Mouse (Mus musculus): ENCODE data around the gene 2900026A02Rik. TPM values are rescaled to one million over a fixed set of nuclear protein-coding genes. Genes with fewer than 3 reads are reported as not detected.

Gene 2900026A02Rik
- polyA plus RNA-seq, 2 experiments = 7.1 to 13.6 TPM

DNA sequence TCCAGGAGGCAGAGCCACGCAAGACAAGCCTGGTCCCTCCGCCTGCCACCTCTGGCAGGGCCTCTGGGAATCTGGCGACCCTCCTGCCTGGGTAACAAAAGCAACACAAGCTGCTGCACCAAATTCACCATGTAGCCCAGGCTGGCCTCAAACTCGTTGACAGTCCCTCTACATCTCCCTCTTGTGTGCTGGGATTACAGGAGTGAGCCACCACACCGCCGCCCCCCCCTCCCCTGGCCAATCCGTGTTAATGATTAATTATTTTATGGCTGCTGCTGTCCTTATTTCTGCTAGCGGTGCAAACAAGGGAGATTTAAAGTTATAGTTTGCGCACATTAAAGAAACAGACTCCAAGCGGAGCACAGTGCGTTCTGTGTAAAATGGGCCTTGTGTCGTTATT lies 4.0 kb downstream of the 2900026A02Rik start:
- Histone ChIP-seq H3K9ac (ENCODE audit: low read depth, low read length, severe bottlenecking) (no peak overlapping the region), H3K4me2 (replicated peaks; ENCODE audit: low read depth, low read length, severe bottlenecking) (no peak overlapping the region), H3K9me3 (ENCODE audit: control insufficient read depth, low read length) (no peaks in the 10 kb centered on the region), H3K36me3 (ENCODE audit: control insufficient read depth, insufficient read depth, low read length) (no peaks in the 10 kb centered on the region), H3K4me1 (ENCODE audit: control insufficient read depth, insufficient read depth, low read length) (peaks cover 3% of the 10 kb centered on the region; the same call in 1 of the 2 replicates), H3K27me3 (ENCODE audit: control insufficient read depth, insufficient read depth, low read length) (peaks cover 11% of the 10 kb centered on the region; the same call in 1 of the 2 replicates), H3K4me3 (replicated peaks; ENCODE audit: low read length) (no peak overlapping the region), H3K27ac (replicated peaks; ENCODE audit: low read depth, low read length) (no peak overlapping the region)
- no peak for ATAC-seq (ENCODE audit: low FRiP score, low read depth)
- no peak for TF ChIP-seq POLR2A (IDR thresholded peaks at IDR 0.05; ENCODE audit: borderline replicate concordance, extremely low read depth, insufficient read depth, insufficient read length)
- 74% methylated on average over 12 of the region's 12 CpGs for WGBS
- no peak for DNase-seq (ENCODE audit: low spot score)

GRCm38 (mm10) chr5:113216328-113216960 lies 4.6 kb downstream of the 2900026A02Rik start:
- 72% methylated on average over 14 of the region's 14 CpGs for WGBS
- no peak overlapping the region for H3K9ac ChIP-seq (ENCODE audit: low read depth, low read length, severe bottlenecking)

DNA sequence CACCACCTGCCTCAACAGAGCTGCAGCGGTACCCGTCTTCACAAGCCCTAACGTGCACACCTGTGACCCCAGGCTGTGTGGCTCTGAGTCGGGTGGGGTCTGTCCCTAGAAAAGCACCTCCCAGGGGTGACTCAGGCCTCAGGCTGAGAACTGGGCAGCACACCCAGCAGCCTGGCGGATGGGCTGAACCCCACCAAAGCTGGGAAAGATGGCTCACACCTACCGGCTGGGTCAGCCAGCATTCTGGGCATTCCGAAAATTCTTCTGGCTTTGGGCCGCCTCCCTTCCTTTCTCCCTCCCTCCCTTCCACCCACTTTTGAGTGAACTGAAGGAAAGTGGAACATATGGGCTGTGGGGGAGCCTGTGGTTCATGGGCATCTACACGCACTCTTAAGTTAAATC lies 5.4 kb downstream of the 2900026A02Rik start:
- no peak overlapping the region for H3K27ac ChIP-seq (replicated peaks; ENCODE audit: low read depth, low read length)
- H3K4me1 ChIP-seq (ENCODE audit: control insufficient read depth, insufficient read depth, low read length) = peaks cover 3% of the 10 kb centered on the region; the same call in 1 of the 2 replicates
- H3K9ac ChIP-seq (ENCODE audit: low read depth, low read length, severe bottlenecking) = no peak overlapping the region
- no peak overlapping the region for H3K4me3 ChIP-seq (replicated peaks; ENCODE audit: low read length)
- ATAC-seq (ENCODE audit: low FRiP score, low read depth) (no peak), DNase-seq (ENCODE audit: low spot score) (no peak)
- no peak for TF ChIP-seq POLR2A (IDR thresholded peaks at IDR 0.05; ENCODE audit: borderline replicate concordance, extremely low read depth, insufficient read depth, insufficient read length)
- peaks cover 8% of the 10 kb centered on the region; the same call in 1 of the 2 replicates for H3K27me3 ChIP-seq (ENCODE audit: control insufficient read depth, insufficient read depth, low read length)
- H3K36me3 ChIP-seq (ENCODE audit: control insufficient read depth, insufficient read depth, low read length) = no peaks in the 10 kb centered on the region
- H3K9me3 ChIP-seq (ENCODE audit: control insufficient read depth, low read length) = no peaks in the 10 kb centered on the region
- 67% methylated on average over 9 of the region's 9 CpGs for WGBS
- no peak overlapping the region for H3K4me2 ChIP-seq (replicated peaks; ENCODE audit: low read depth, low read length, severe bottlenecking)

More at GRCm38 (mm10) chr5:113216328-113216960, 4.6 kb downstream of the 2900026A02Rik start:
- TF ChIP-seq POLR2A (IDR thresholded peaks at IDR 0.05; ENCODE audit: borderline replicate concordance, extremely low read depth, insufficient read depth, insufficient read length) = no peak
- Histone ChIP-seq H3K4me3 (replicated peaks; ENCODE audit: low read length) (no peak overlapping the region), H3K4me1 (ENCODE audit: control insufficient read depth, insufficient read depth, low read length) (peaks cover 3% of the 10 kb centered on the region; the same call in 1 of the 2 replicates), H3K27me3 (ENCODE audit: control insufficient read depth, insufficient read depth, low read length) (peaks cover 11% of the 10 kb centered on the region; the same call in 1 of the 2 replicates), H3K27ac (replicated peaks; ENCODE audit: low read depth, low read length) (no peak overlapping the region), H3K9me3 (ENCODE audit: control insufficient read depth, low read length) (no peaks in the 10 kb centered on the region), H3K36me3 (ENCODE audit: control insufficient read depth, insufficient read depth, low read length) (no peaks in the 10 kb centered on the region), H3K4me2 (replicated peaks; ENCODE audit: low read depth, low read length, severe bottlenecking) (no peak overlapping the region)
- DNase-seq (ENCODE audit: low spot score) (no peak), ATAC-seq (ENCODE audit: low FRiP score, low read depth) (no peak)

DNA sequence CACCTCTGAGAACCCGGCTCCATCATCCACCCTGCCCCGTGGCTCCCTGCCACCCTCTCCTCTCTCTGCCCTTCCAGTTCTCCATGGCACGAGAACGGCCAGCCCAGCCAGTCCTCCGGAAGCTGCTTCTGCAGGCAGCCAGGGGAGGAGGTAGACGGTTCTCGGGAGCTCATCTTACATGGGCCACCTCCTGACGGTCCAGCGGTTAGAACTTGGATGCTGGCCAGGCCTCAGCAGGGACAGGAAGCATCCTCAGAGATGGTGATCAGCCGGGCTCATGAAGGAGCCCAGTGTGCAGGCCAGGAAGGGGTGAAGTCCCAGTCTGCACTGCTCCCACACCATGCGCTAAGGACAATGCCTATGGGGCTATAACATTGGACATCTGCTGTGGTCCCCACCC lies 6.6 kb downstream of the 2900026A02Rik start:
- 45% methylated on average over 11 of the region's 11 CpGs for WGBS
- ATAC-seq (ENCODE audit: low FRiP score, low read depth) = no peak
- Histone ChIP-seq H3K36me3 (ENCODE audit: control insufficient read depth, insufficient read depth, low read length) (no peaks in the 10 kb centered on the region), H3K4me2 (replicated peaks; ENCODE audit: low read depth, low read length, severe bottlenecking) (no peak overlapping the region), H3K27me3 (ENCODE audit: control insufficient read depth, insufficient read depth, low read length) (no peaks in the 10 kb centered on the region), H3K9me3 (ENCODE audit: control insufficient read depth, low read length) (no peaks in the 10 kb centered on the region), H3K9ac (ENCODE audit: low read depth, low read length, severe bottlenecking) (no peak overlapping the region), H3K4me1 (ENCODE audit: control insufficient read depth, insufficient read depth, low read length) (peaks cover 2% of the 10 kb centered on the region), H3K4me3 (replicated peaks; ENCODE audit: low read length) (no peak overlapping the region), H3K27ac (replicated peaks; ENCODE audit: low read depth, low read length) (no peak overlapping the region)
- no peak for TF ChIP-seq POLR2A (IDR thresholded peaks at IDR 0.05; ENCODE audit: borderline replicate concordance, extremely low read depth, insufficient read depth, insufficient read length)
- no peak for DNase-seq (ENCODE audit: low spot score)

- no peak overlapping the region for H3K4me3 ChIP-seq (replicated peaks; ENCODE audit: low read length)
- H3K27me3 ChIP-seq (ENCODE audit: control insufficient read depth, insufficient read depth, low read length) = no peaks in the 10 kb centered on the region
- TF ChIP-seq POLR2A (IDR thresholded peaks at IDR 0.05; ENCODE audit: borderline replicate concordance, extremely low read depth, insufficient read depth, insufficient read length) = no peak
- DNase-seq (ENCODE audit: low spot score) (no peak), ATAC-seq (ENCODE audit: low FRiP score, low read depth) (no peak)
- H3K9me3 ChIP-seq (ENCODE audit: control insufficient read depth, low read length) = no peaks in the 10 kb centered on the region
- no peak overlapping the region for H3K4me2 ChIP-seq (replicated peaks; ENCODE audit: low read depth, low read length, severe bottlenecking)
- H3K4me1 ChIP-seq (ENCODE audit: control insufficient read depth, insufficient read depth, low read length) = peaks cover 6% of the 10 kb centered on the region
- no peak overlapping the region for H3K27ac ChIP-seq (replicated peaks; ENCODE audit: low read depth, low read length)
- no peaks in the 10 kb centered on the region for H3K36me3 ChIP-seq (ENCODE audit: control insufficient read depth, insufficient read depth, low read length)
- WGBS = 83% methylated on average over 8 of the region's 8 CpGs
- no peak overlapping the region for H3K9ac ChIP-seq (ENCODE audit: low read depth, low read length, severe bottlenecking)
These were observed 7.0 kb downstream of the 2900026A02Rik start for GRCm38 (mm10) chr5:113214041-113214440.

Measured in limb, embryonic 14.5 days (tissue).